Mouse (Mus musculus): ENCODE results near the gene Cpm. TPM values are rescaled to one million over a fixed set of nuclear protein-coding genes. Genes with fewer than 3 reads are reported as not detected.

The Cpm gene
- polyA plus RNA-seq, 1 experiment: 6.7 TPM

DNA sequence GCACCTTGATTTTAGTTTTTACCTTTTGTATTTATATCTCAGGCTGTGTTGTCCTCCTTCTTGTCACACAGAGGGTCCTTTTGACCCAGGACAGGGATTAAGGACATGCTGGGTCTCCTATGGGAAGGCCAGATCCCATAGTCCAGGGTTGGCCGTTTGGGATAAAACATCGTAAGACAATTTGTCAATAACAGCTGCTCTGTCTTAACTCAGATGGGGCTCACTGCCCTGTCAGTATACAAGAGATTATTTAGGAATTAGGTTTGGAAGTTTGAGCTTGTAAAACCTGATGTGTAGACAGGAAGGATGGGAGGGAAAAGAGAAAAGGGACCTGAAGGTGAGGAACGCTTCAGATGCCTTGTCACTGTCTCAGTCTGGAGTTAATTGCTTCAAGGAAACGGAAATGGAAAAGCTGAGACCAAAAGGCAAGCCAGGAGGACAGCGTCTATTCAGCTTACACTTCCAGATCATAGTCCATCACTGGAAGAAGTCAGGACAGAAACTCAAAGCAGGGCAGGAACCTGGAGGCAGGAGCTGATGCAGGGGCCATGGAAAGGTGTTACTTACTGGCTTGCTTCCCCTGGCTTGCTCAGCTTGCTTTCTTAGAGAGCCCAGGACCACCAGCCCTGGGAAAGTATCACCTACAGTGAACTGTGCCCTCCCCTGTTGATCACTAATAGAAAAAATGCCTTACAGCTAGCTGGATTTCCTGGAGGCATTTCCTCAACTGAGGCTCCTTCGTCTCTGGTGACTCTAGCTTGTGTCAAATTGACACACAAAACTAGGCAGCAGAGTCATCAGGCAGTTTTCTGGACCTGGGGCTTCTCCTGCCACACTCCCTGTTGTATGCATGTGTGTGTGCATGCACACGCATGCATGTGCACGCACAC lies 27.9 kb upstream of the Cpm start:
- H3K4me3 ChIP-seq (ENCODE audit: low read depth, low read length): no peak overlapping the region
- H3K4me1 ChIP-seq (ENCODE audit: control insufficient read depth, insufficient read depth, low read length): no peaks in the 10 kb centered on the region
- no peak overlapping the region for H3K27ac ChIP-seq (ENCODE audit: insufficient read depth, low read length)
- H3K36me3 ChIP-seq (ENCODE audit: control insufficient read depth, insufficient read depth, low read length, poor library complexity, severe bottlenecking): no peaks in the 10 kb centered on the region
- H3K9me3 ChIP-seq (replicated peaks; ENCODE audit: control insufficient read depth, insufficient read depth, low read length, poor library complexity, severe bottlenecking): no peaks in the 10 kb centered on the region
- H3K27me3 ChIP-seq (ENCODE audit: control insufficient read depth, insufficient read depth, low read length, poor library complexity, severe bottlenecking): no peaks in the 10 kb centered on the region
- no peak overlapping the region for H3K9ac ChIP-seq (ENCODE audit: low read depth, poor library complexity, severe bottlenecking)
- TF ChIP-seq POLR2A (IDR thresholded peaks at IDR 0.05; ENCODE audit: insufficient read depth, low read length): no peak
- no peak for TF ChIP-seq CTCF (IDR thresholded peaks at IDR 0.05; ENCODE audit: low read depth, low read length)
- no peak for TF ChIP-seq EP300 (IDR thresholded peaks at IDR 0.05; ENCODE audit: insufficient read depth, low read depth, low read length)

DNA sequence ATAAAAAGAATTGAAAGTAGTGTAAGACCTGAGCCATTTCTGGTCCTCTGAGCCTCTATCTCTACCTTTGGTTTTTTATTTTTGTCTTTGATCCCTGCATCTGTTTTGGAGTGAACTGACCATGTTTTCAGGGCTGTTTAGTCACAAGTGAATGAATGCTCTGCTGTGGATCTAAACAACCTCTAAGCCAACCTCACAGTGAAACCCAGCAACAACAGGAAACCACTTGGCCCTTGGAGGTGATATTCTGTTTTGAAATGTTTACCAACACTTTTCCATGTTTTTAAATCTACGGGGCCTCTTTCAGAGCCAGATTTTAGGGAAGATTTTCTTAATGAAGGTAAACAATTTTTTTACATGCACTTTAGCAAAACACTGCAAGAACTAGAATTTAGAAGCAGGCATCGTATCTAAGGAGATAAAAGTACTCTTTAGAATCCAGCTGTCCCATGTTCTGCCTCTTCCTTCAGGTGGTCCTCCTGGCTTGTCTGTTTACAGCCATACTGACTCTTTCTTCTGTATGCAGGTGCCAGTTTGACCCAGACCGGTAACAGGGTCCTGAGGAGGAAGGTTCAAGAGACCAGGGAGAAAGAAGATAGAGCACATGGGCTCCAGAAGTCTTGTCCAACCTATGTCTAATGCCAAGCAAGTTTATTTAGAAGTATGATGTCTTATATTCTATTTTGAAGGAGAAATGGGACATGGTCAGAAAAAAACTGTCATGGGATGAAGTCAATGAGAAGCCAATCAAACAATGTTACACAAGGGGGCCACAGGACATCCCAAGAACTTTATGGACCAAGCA lies 26.8 kb upstream of the Cpm start:
- H3K4me3 ChIP-seq (ENCODE audit: low read depth, low read length): no peak overlapping the region
- H3K27me3 ChIP-seq (ENCODE audit: control insufficient read depth, insufficient read depth, low read length, poor library complexity, severe bottlenecking): no peaks in the 10 kb centered on the region
- no peak overlapping the region for H3K9ac ChIP-seq (ENCODE audit: low read depth, poor library complexity, severe bottlenecking)
- no peak overlapping the region for H3K27ac ChIP-seq (ENCODE audit: insufficient read depth, low read length)
- no peaks in the 10 kb centered on the region for H3K36me3 ChIP-seq (ENCODE audit: control insufficient read depth, insufficient read depth, low read length, poor library complexity, severe bottlenecking)
- H3K4me1 ChIP-seq (ENCODE audit: control insufficient read depth, insufficient read depth, low read length): no peaks in the 10 kb centered on the region
- TF ChIP-seq CTCF (IDR thresholded peaks at IDR 0.05; ENCODE audit: low read depth, low read length) (no peak), EP300 (IDR thresholded peaks at IDR 0.05; ENCODE audit: insufficient read depth, low read depth, low read length) (no peak), POLR2A (IDR thresholded peaks at IDR 0.05; ENCODE audit: insufficient read depth, low read length) (no peak)
- no peaks in the 10 kb centered on the region for H3K9me3 ChIP-seq (replicated peaks; ENCODE audit: control insufficient read depth, insufficient read depth, low read length, poor library complexity, severe bottlenecking)

DNA sequence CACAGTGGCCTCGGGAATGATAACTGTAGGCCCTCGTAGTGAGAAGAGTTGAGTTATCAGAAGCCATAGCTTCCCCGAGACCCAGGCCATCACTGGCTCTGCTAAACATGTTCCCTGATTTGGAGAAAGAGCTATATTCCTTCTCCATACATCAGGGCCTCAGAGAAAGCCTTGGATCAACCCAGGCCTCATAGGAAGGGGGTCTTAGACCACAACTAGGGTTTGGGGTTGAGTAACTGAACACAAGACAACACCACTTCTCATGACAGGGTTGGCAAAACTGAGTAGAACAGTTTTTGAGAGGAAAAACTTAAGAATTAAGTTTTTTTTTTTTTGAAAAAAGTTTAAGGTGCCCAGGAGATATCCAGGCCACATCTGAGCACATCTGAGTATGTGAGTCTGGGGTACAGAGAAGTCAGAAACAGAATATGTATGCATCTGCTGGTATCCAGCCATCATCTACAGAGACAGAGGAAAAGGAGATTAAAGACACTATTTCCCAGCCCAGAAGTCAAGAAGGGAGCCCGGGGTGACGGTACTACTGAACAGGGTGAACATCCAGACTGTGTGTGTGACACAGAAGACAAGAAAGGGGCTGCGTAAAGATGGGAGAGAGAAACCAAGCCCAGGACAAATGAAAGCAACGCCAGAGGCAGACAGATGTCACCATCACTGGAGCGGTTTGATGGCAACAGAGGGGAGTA lies 26.0 kb upstream of the Cpm start:
- Histone ChIP-seq H3K9ac (ENCODE audit: low read depth, poor library complexity, severe bottlenecking) (no peak overlapping the region), H3K4me3 (ENCODE audit: low read depth, low read length) (no peak overlapping the region), H3K27me3 (ENCODE audit: control insufficient read depth, insufficient read depth, low read length, poor library complexity, severe bottlenecking) (no peaks in the 10 kb centered on the region), H3K4me1 (ENCODE audit: control insufficient read depth, insufficient read depth, low read length) (no peaks in the 10 kb centered on the region), H3K36me3 (ENCODE audit: control insufficient read depth, insufficient read depth, low read length, poor library complexity, severe bottlenecking) (no peaks in the 10 kb centered on the region), H3K27ac (ENCODE audit: insufficient read depth, low read length) (no peak overlapping the region), H3K9me3 (replicated peaks; ENCODE audit: control insufficient read depth, insufficient read depth, low read length, poor library complexity, severe bottlenecking) (no peaks in the 10 kb centered on the region)
- TF ChIP-seq CTCF (IDR thresholded peaks at IDR 0.05; ENCODE audit: low read depth, low read length): no peak
- no peak for TF ChIP-seq POLR2A (IDR thresholded peaks at IDR 0.05; ENCODE audit: insufficient read depth, low read length)
- TF ChIP-seq EP300 (IDR thresholded peaks at IDR 0.05; ENCODE audit: insufficient read depth, low read depth, low read length): no peak

DNA sequence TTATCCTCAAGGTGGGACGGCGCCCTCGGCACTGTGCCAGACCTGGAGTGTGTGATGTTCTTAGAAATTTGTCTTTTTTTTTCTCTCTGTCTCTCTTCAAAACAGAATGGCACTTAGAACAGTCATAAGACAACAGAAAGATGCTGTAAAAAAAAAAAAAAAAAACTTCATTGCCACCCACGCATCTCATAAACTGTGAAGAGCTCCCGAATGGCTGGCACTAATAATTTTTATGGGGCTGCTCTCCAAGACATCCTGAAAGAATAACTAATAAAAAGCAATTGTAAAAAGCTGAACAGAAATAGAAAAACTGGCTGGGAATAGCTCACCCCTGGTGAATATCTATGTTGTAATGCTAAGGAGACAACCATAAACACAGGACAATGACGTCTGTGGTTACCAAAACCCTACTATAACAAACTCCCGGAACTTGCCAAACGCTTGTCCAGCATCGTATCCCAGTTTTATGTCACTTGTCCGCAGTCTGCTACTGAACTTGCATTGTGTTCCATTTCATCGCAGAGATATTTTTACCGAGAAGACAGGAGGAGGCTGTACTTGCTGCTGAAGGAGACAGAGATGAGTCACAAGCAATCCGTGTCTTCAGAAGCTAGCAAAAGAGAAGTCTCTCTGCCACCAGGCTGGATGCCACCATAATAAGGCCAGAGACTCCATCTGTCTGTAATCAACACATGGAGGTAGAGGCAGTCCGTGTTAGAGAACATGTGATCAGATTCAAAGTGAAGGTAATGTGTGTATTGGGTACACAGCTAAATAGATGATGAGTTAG lies 25.3 kb upstream of the Cpm start:
- TF ChIP-seq POLR2A (IDR thresholded peaks at IDR 0.05; ENCODE audit: insufficient read depth, low read length): no peak
- TF ChIP-seq EP300 (IDR thresholded peaks at IDR 0.05; ENCODE audit: insufficient read depth, low read depth, low read length): no peak
- no peak for TF ChIP-seq CTCF (IDR thresholded peaks at IDR 0.05; ENCODE audit: low read depth, low read length)
- H3K4me1 ChIP-seq (ENCODE audit: control insufficient read depth, insufficient read depth, low read length): no peaks in the 10 kb centered on the region
- H3K36me3 ChIP-seq (ENCODE audit: control insufficient read depth, insufficient read depth, low read length, poor library complexity, severe bottlenecking): no peaks in the 10 kb centered on the region
- no peaks in the 10 kb centered on the region for H3K27me3 ChIP-seq (ENCODE audit: control insufficient read depth, insufficient read depth, low read length, poor library complexity, severe bottlenecking)
- H3K4me3 ChIP-seq (ENCODE audit: low read depth, low read length): no peak overlapping the region
- no peaks in the 10 kb centered on the region for H3K9me3 ChIP-seq (replicated peaks; ENCODE audit: control insufficient read depth, insufficient read depth, low read length, poor library complexity, severe bottlenecking)
- H3K9ac ChIP-seq (ENCODE audit: low read depth, poor library complexity, severe bottlenecking): no peak overlapping the region
- no peak overlapping the region for H3K27ac ChIP-seq (ENCODE audit: insufficient read depth, low read length)

DNA sequence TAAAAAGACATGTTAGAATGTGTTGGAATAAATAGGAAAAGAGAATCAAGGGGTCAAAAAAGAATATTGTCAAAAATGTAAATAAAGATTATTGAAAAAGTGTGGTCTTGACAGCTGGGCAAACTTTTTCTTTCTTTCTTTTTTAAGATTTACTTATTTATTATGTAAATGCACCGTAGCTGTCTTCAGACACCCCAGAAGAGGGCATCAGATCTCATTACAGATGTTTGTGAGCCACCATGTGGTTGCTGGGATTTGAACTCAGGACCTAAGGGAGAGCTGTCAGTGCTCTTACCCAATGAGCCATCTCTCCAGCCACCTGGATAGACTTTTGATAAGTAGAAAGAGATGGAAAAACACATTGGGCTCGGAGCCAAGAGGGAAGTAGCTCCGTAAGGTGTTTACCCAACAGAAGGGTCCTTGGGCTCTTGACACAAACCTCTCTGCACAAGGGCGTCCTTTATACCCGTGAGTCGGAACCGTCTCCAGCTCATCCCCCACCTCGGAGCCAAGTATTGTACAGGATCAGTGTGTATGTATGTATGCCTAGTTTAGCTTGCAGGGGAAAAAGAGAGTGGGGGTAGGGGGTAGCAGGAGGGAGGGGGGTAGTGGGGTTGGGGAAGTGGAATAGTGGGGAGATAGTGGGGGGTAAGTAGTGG lies 24.5 kb upstream of the Cpm start:
- no peaks in the 10 kb centered on the region for H3K9me3 ChIP-seq (replicated peaks; ENCODE audit: control insufficient read depth, insufficient read depth, low read length, poor library complexity, severe bottlenecking)
- no peaks in the 10 kb centered on the region for H3K4me1 ChIP-seq (ENCODE audit: control insufficient read depth, insufficient read depth, low read length)
- no peaks in the 10 kb centered on the region for H3K27me3 ChIP-seq (ENCODE audit: control insufficient read depth, insufficient read depth, low read length, poor library complexity, severe bottlenecking)
- H3K36me3 ChIP-seq (ENCODE audit: control insufficient read depth, insufficient read depth, low read length, poor library complexity, severe bottlenecking): no peaks in the 10 kb centered on the region
- H3K27ac ChIP-seq (ENCODE audit: insufficient read depth, low read length): no peak overlapping the region
- TF ChIP-seq POLR2A (IDR thresholded peaks at IDR 0.05; ENCODE audit: insufficient read depth, low read length) (no peak), EP300 (IDR thresholded peaks at IDR 0.05; ENCODE audit: insufficient read depth, low read depth, low read length) (no peak), CTCF (IDR thresholded peaks at IDR 0.05; ENCODE audit: low read depth, low read length) (no peak)
- no peak overlapping the region for H3K9ac ChIP-seq (ENCODE audit: low read depth, poor library complexity, severe bottlenecking)
- no peak overlapping the region for H3K4me3 ChIP-seq (ENCODE audit: low read depth, low read length)

All from ES-Bruce4 (cell line).